Mouse (Mus musculus) kidney, adult 9 months (tissue): ENCODE data around the gene Cep170.
A peak's percentile ranks its signal among the peaks of the same experiment; 100 is the strongest.
"Not testable (repeated sequence)": the region's sequence is repeated elsewhere in the genome, so short reads cannot be mapped to it uniquely, and the experiment has no call there.

Experiments
- DNase-seq: peaks from one replicate; pipeline ENCODE4 v3.0.0; 2022

Cep170 gene

GRCm38 (mm10) chr1:176814036-176814420 is at the start of gene Cep170:
Cep170 (minus strand) TSS chr1:176814067.
- DNase-seq, result peak; percentile 96

- DNase-seq, result peak; percentile 79
Measured at GRCm38 (mm10) chr1:176861981-176862644, 48.2 kb upstream of the Cep170 start.

DNA sequence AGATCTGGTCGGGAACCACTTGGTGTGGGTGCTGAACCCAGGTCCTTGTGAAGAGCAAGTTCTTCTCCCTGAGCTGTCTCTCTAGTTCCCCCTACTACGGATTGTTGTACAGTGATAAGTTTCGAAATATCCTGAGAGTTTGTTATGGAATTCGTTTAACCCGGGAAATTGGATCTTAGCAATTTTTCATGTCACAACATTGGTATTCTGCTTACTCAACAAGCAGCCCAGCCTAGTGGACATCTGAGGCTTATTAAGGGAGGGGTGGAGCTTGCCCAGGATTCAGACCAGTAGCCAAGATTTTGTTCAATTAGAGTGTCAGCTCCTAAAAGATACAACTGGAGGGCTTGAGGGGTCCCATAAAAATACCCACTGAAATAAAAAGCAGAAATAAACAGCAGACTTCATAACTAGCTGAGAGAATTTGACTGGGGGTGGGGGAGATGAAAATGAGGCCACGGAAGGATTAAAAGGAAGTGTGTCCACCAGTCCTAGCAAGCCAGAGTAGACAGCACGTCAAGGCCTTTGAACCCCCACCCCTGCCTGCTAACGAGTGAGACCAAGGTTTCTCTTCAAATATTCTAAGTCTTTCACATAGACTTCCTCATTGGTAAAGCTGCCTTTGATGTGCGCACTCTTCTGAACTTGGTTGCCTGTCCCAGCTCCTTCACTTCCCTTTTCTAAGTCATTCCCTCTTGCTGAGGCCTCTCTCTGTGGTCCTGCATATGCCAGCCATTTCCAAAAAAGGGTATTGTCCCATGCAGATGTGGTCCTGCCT is 39.1 kb upstream of the Cep170 start:
- DNase-seq, result no peak

DNA sequence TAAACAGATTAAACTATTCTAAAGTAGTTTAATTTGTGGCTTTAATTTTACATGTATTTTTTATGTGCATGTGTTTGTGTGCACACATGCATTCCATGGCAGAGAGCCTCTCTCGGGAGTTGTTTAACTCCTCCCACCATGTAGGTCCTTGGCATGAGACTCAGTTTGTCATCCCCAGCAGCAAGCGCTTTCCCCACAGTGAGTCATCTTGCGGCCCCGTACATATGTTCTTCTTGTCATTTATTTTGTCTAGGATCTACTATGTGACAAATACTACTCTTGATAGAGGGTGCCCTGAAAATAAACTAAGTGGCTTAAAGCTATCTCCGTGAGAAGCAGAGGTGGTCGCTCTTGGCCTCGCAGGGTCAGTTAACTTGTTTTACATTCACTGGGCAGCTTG is 37.5 kb upstream of the Cep170 start:
- no peak for DNase-seq

- no peak for DNase-seq
Measured at GRCm38 (mm10) chr1:176849377-176849776, 35.5 kb upstream of the Cep170 start.

DNA sequence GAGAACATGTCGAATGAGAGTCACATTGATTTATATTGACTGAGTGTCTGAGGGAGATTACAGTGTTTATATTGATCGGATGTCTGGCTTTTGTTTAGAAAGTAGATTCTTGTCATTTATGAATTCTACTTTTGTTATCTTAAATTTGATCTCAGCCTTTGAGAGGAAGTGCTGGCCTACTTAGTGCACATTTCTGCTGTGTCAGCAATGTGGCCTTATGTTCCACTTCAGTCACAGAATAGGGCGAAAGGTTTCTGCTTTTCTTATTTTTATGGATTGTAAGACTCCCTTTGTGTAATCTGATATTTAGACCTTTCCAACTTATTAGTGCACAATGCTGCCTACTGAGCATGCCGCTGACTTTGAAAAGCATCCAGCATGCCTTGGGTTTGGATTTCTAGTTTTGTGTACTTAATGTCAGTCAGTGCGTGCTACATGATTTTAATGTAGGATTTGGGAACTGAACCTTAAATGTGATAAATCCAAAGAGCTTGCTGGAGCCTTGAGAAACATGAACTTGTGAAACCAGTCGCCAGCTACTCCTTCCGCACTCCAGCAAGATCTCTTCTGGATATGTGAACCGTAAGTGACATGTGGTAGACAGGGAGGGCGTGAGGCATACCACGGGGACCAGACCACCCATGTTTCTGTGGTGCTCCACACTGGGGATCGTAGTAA is 34.9 kb upstream of the Cep170 start:
- DNase-seq, result no peak

DNA sequence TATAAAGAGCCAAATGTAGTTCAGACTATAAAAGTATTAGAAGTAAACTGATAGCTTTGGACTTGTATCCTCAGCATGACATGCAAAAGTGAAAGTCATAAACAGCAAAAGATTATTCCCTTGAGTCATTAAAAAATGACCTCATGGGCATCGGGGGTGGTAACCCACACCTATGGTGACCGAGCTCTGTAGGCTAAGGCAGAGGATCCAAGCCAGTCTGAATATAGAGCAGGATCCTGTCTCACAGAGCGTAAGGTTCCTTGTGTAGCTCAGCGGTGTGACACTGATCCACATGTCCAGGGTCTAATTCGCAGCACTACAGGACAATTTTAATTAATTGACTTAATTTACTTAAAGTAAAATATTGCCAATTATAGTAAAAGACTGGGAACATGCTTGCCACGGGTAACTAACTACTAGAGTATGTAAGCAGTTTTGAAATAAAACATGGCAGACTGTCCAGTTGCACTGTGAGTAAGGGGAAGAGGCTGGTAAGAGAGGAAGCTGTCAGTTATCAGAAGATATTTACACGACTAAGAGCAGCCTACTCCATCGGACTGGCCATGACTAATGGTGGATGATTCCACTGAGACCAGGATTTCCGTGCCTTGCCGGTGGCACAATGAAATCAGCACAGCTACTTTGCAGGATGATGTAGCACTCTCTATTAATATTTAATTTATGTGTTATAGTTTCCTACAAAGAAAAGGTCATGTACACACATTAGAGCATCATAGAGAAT is 33.4 kb upstream of the Cep170 start:
- no peak for DNase-seq

DNA sequence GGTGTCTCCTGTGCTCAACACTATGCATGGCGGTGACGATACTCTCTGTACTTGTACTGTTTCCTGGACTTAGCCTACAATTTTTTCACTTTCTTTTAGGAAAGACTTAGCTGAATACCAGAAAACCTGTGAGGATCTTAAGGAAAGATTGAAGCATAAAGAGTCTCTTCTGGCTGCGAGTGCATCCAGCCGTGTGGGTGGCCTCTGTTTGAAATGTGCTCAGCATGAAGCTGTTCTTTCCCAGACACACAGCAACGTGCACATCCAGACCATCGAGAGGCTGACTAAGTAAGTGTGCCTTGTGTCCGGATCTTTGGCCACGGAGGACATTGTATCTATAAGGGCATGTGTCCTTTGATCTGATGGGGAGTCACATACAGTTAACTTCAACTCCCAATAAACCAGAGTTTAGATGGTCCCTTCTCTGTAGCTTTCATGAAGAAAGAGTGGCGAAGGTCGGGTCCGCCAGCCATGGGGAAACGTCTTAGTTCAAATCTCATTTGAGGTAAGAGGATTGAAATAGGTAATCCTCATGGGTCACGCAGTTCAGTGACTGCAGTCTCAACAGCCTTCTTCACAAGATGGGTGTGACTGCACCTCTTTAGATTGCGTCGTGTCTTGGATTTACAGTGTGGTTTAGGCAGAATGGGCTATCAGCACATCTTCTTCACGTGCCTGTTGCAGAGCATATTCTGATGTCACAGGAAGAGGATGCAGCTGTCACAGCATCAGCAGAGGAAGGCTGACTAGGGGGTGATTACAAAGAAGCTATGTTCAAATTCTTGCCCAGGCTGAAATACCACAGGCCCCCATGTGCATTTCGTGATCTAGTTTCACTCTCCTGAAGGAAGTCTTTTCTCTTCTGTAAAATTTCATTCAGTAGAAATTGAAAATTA is 31.5 kb upstream of the Cep170 start:
- DNase-seq, result no peak

- DNase-seq, result not testable (repeated sequence)
Measured at GRCm38 (mm10) chr1:176836562-176836961, 22.7 kb upstream of the Cep170 start.

- no peak for DNase-seq
Measured at GRCm38 (mm10) chr1:176835501-176836294, 21.8 kb upstream of the Cep170 start.

- DNase-seq, result no peak
Measured at GRCm38 (mm10) chr1:176834880-176835279, 21.0 kb upstream of the Cep170 start.

DNA sequence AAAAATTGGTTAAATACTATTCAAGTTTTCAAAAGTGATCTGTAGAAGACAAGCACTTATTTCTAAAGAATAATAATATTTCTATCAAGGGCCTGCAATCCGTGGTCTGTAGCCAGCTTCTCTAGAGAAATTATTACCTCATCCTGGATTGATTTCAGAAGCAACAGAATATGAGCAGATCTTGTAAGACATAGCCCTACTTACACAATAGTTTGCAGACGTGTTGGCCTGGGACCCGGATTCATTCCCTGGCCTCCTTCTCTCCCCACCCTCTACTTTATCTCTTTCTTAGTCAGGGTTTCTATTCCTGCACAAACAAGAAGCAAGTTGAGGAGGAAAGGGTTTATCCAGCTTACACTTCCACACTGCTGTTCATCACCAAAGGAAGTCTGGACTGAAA is 20.1 kb upstream of the Cep170 start:
- DNase-seq, result no peak

DNA sequence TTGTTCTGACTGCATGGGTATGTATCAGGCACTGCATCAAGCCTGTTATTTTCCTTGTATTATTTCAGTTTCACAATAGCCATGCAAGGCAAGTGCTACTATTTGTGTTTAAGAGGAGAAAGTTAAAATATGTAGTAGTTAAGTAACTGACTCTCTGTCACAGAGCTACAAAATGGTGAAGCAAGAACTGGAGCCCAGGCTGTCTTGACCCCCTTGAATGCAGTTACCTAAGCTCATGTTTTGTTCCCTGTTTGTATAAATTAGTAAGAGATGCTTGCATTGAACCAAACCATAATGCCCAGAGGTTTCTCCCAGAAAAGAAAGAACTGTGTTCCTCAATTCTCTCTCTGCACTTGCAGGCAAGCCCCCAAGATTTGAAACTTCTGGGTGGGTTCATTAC is 19.4 kb upstream of the Cep170 start:
- no peak for DNase-seq

DNA sequence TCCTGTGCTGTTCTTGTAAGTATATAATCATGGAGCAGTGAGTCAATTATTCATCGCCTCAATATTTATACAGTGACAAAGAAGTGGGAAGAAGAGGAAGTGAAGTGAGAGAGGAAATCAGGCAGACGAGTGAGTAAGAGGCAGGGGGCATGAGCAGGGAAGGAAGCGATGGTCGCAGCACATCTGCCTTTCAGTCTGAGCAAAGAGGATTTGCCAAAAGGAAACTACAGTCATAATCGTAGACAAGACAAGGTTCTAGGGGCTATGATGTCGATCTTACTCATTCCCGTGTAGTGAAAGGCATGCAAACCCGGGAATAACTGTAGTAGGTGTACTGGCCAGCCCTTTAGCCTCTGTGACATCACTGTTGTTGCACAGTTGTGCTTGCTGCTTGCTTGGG is 18.7 kb upstream of the Cep170 start:
- DNase-seq, result no peak

DNA sequence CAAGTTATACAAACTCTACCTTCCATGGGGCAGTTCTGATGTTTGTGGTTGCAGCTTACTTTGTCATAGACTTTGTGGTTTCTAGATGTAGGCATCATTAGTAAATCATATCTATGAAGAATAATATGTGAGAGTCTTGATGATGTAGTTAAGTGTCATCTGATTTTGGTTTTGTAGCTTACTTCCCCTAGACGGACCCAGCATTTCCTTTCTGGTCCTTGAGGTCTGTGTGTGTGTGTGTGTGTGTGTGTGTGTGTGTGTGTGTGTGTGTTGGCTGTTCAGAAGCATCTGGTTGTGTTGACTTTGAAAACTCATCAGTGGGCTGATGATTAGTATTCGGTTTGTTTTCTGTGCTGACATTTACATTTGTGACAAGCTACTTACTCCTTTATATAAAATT is 18.2 kb upstream of the Cep170 start:
- no peak for DNase-seq

GRCm38 (mm10) chr1:176828666-176829065 is 14.8 kb upstream of the Cep170 start:
- DNase-seq, result no peak

DNA sequence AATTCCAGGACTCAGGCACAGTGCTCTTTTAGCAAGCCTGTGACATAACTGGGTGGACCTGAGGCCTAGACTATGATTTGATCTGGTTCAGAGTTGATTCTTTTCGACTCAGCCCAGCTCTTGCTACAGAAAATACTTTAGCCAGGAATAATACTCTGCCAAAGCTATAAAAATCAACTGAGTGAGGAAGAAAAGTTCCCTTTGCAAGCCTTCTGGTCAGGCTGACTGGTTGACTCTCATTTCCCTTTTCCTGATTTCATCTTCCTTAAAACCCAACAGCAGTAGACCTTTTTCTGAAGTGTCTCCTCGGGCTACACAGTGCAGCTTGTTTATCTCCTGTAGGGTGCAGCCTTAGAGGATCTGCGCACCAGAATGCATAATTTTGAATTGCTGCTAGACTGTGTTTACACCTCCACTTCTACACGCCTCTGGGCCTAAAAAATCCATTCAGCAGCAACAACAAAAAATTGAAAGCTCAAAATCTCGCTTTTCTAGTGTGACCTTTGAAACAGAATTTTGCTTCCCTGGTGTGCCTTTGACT is 14.1 kb upstream of the Cep170 start:
- no peak for DNase-seq

GRCm38 (mm10) chr1:176827365-176827764 is 13.5 kb upstream of the Cep170 start:
- no peak for DNase-seq

DNA sequence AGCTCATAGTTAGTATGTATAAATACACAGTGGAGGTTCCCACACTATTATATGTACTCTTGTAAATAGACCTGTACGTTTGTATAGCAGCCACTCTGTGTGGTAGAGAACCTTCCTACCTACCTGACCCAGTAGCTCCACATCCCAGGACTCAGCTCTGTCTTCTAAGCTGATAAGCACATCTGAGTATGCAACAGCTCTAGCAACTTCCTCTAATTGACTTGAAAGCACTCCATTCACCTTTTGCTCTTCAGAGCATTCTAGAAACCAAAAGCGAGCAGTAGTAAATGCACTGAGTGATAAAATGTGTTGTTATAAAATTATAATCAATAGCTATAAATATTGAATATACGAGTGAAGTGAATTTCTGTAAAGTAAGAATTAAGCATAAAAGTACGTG is 13.1 kb upstream of the Cep170 start:
- no peak for DNase-seq

GRCm38 (mm10) chr1:176826186-176826585 is 12.3 kb upstream of the Cep170 start:
- DNase-seq, result no peak

DNA sequence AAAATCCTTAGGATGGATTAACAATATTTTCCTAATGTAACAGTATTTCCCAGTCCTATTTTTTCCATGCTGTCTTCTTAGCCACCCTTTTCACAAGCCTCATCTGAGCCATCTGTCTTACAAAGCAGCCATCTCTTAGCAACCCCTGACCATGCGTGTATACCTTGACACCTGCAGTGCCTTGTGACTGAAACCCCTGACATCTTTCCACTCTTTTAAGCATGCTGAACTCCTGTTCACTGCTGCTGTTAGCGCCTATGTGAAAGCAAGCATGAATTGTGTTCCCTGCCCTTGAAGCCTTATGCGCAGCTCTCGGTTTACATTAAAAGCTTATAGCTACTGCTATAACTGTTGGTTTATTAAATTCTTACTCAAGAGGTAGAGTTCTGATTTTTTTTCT is 11.2 kb upstream of the Cep170 start:
- no peak for DNase-seq
